Mouse (Mus musculus): ENCODE results near the gene Cdk5.
A peak's percentile ranks its signal among the peaks of the same experiment; 100 is the strongest.
"Not testable (repeated sequence)": the region's sequence is repeated elsewhere in the genome, so short reads cannot be mapped to it uniquely, and the experiment has no call there.

DNA sequence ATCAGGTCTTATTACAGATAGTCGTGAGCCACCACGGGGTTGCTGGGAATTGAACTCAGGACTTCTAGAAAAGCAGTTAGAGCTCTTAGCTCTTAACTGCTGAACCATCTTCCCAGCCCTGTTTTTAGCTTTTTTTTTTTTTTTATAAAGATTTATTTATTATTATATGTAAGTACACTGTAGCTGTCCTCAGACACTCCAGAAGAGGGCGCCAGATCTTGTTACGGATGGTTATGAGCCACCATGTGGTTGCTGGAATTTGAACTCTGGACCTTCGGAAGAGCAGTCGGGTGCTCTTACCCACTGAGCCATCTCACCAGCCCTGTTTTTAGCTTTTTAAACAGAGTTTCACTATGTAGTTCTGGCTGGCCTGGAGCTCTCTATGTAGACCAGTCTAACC, 27.1 kb downstream of the Cdk5 start:
- TF ChIP-seq CTCF (IDR thresholded peaks at IDR 0.05) = peak; percentile 14; the same call in 1 of the 2 replicates
- not testable (repeated sequence) for TF ChIP-seq EP300 (IDR thresholded peaks at IDR 0.05)
